Mouse (Mus musculus) thymus, adult 2 months (tissue): ENCODE measurements around the gene Zc2hc1c. TPM values are rescaled to one million over a fixed set of nuclear protein-coding genes. Genes with fewer than 3 reads are reported as not detected.

Source experiments
- DNase-seq: peaks from one replicate; pipeline ENCODE4 v3.0.0; 2021
- H3K27ac ChIP-seq: fragments of 200-500 bp; 2 replicates; pipeline ENCODE4 v1.5.1; 2012; ENCODE audit warnings: low read length, control low read depth; ENCODE audit not compliant: control insufficient read depth, insufficient read depth
- H3K27me3 ChIP-seq: fragments of 200-500 bp; 2 replicates; pipeline ENCODE4 v1.6.1; 2012; ENCODE audit warnings: mild to moderate bottlenecking, low read length, moderate library complexity, mixed read lengths; ENCODE audit not compliant: control insufficient read depth, insufficient read depth
- H3K36me3 ChIP-seq: fragments of 200-500 bp; 2 replicates; pipeline ENCODE4 v1.6.1; 2012; ENCODE audit warnings: mild to moderate bottlenecking, low read length, moderate library complexity; ENCODE audit not compliant: control insufficient read depth, insufficient read depth
- H3K4me1 ChIP-seq: fragments of 200-500 bp; replicated peaks from 2 replicates; pipeline ENCODE4 v1.6.1; 2012; ENCODE audit warnings: low read length; ENCODE audit not compliant: control insufficient read depth, insufficient read depth
- H3K4me3 ChIP-seq: fragments of 200-500 bp; 2 replicates; pipeline ENCODE4 v1.5.1; 2012; ENCODE audit warnings: mild to moderate bottlenecking, low read length, control low read depth, moderate library complexity; ENCODE audit not compliant: control insufficient read depth, insufficient read depth
- CTCF ChIP-seq: fragments of 200-500 bp; IDR thresholded peaks from 2 replicates; pipeline ENCODE4 v1.5.1; 2012; ENCODE audit warnings: mild to moderate bottlenecking, control low read depth, low read length, moderate library complexity, borderline replicate concordance; ENCODE audit not compliant: control insufficient read depth, poor library complexity, insufficient read depth; ENCODE audit errors: extremely low read depth
- POLR2A ChIP-seq: fragments of 200-500 bp; IDR thresholded peaks from 2 replicates; pipeline ENCODE4 v1.6.1; 2012; ENCODE audit warnings: mild to moderate bottlenecking, low read length, control low read depth, moderate library complexity; ENCODE audit not compliant: control insufficient read depth, poor library complexity, insufficient read depth; ENCODE audit errors: extremely low read depth
- WGBS: fragments of 180-500 bp; shearing (Covaris S2); methylation state at CpG from one replicate; pipeline ENCODE4 v1.1.7; 2018; 5-methylcytosine and 5-hydroxymethylcytosine counted together
- polyA plus RNA-seq: library from polyadenylated mRNA; depleted of rRNA; stranded (reverse); fragments of >200 nt; gene quantifications from 2 replicates; pipeline ENCODE4 v1.2.3, GENCODE M21; 2012

Zc2hc1c gene
- polyA plus RNA-seq, 1 experiment: 0.15 TPM

GRCm38 (mm10) chr12:85264531-85264930 lies 23.9 kb upstream of the Zc2hc1c start:
- no peak for DNase-seq
- TF ChIP-seq CTCF (no peak), POLR2A (no peak)
- H3K36me3 ChIP-seq: no peaks in the 10 kb centered on the region
- 96% methylated on average over 8 of the region's 8 CpGs for WGBS
- no peak overlapping the region for H3K4me3 ChIP-seq
- no peaks in the 10 kb centered on the region for H3K27me3 ChIP-seq
- H3K27ac ChIP-seq: no peak overlapping the region
- H3K4me1 ChIP-seq: no peaks in the 10 kb centered on the region

- no peak overlapping the region for H3K27ac ChIP-seq
- 91% methylated on average over 7 of the region's 7 CpGs for WGBS
These were observed 23.5 kb upstream of the Zc2hc1c start for GRCm38 (mm10) chr12:85264940-85265339.

GRCm38 (mm10) chr12:85266248-85266647 lies 22.1 kb upstream of the Zc2hc1c start:
- Histone ChIP-seq H3K36me3 (no peaks in the 10 kb centered on the region), H3K27me3 (no peaks in the 10 kb centered on the region), H3K27ac (no peak overlapping the region), H3K4me1 (no peaks in the 10 kb centered on the region), H3K4me3 (no peak overlapping the region)
- DNase-seq: no peak
- TF ChIP-seq POLR2A (no peak), CTCF (no peak)
- WGBS: 97% methylated on average over 3 of the region's 3 CpGs

More at GRCm38 (mm10) chr12:85264940-85265339, 23.5 kb upstream of the Zc2hc1c start:
- TF ChIP-seq CTCF (no peak), POLR2A (no peak)
- no peaks in the 10 kb centered on the region for H3K4me1 ChIP-seq
- no peak for DNase-seq
- H3K36me3 ChIP-seq: no peaks in the 10 kb centered on the region
- no peaks in the 10 kb centered on the region for H3K27me3 ChIP-seq
- no peak overlapping the region for H3K4me3 ChIP-seq

- Histone ChIP-seq H3K4me3 (no peak overlapping the region; the same call in 1 of the 2 replicates), H3K36me3 (peaks cover 3% of the 10 kb centered on the region; the same call in 1 of the 2 replicates), H3K27me3 (no peaks in the 10 kb centered on the region), H3K27ac (no peak overlapping the region), H3K4me1 (no peaks in the 10 kb centered on the region)
- WGBS: 50% methylated on average over 3 of the region's 3 CpGs
- TF ChIP-seq POLR2A (no peak), CTCF (no peak)
- DNase-seq: no peak
These were observed 18.6 kb upstream of the Zc2hc1c start for GRCm38 (mm10) chr12:85269821-85270220.

- Histone ChIP-seq H3K27me3 (no peaks in the 10 kb centered on the region), H3K36me3 (peaks cover 3% of the 10 kb centered on the region; the same call in 1 of the 2 replicates), H3K27ac (no peak within 1 kb of the TSS), H3K4me3 (peak within 1 kb of the TSS; percentile 82), H3K4me1 (no peaks in the 10 kb centered on the region)
- DNase-seq: peak; percentile 86
- WGBS: under 1% methylated on average over 35 of the region's 35 CpGs
- TF ChIP-seq CTCF: peak; percentile 78
- TF ChIP-seq POLR2A: peak; percentile 78
These were observed 18.1 kb upstream of the Zc2hc1c start, which contains the start of gene Mlh3 for GRCm38 (mm10) chr12:85270319-85270718. Gene Mlh3, minus strand, starts transcription at chr12:85270599.

GRCm38 (mm10) chr12:85271132-85271842 lies 17.1 kb upstream of the Zc2hc1c start:
- Histone ChIP-seq H3K36me3 (peaks cover 7% of the 10 kb centered on the region; the same call in 1 of the 2 replicates), H3K27me3 (no peaks in the 10 kb centered on the region), H3K27ac (no peak overlapping the region), H3K4me1 (no peaks in the 10 kb centered on the region), H3K4me3 (no peak overlapping the region)
- TF ChIP-seq POLR2A (no peak), CTCF (no peak)
- WGBS: 69% methylated on average over 7 of the region's 7 CpGs
- DNase-seq: no peak

GRCm38 (mm10) chr12:85271843-85272206 lies 16.6 kb upstream of the Zc2hc1c start:
- Histone ChIP-seq H3K36me3 (peaks cover 7% of the 10 kb centered on the region; the same call in 1 of the 2 replicates), H3K27ac (no peak overlapping the region), H3K4me1 (no peaks in the 10 kb centered on the region), H3K27me3 (no peaks in the 10 kb centered on the region), H3K4me3 (no peak overlapping the region)
- TF ChIP-seq CTCF (no peak), POLR2A (no peak)
- 83% methylated on average over 4 of the region's 4 CpGs for whole genome bisulfite sequencing
- no peak for DNase-seq
